Mouse (Mus musculus) small intestine, adult 2 months (tissue): ENCODE results near the gene Gm4181. TPM values are rescaled to one million over a fixed set of nuclear protein-coding genes. Genes with fewer than 3 reads are reported as not detected.
"Not testable (repeated sequence)": the region's sequence is repeated elsewhere in the genome, so short reads cannot be mapped to it uniquely, and the experiment has no call there.

ENCODE experiments used
- H3K27ac ChIP-seq: fragments of 200-500 bp; 2 replicates; pipeline ENCODE4 v1.5.1; 2012; ENCODE audit warnings: low read depth, low read length, control low read depth, inconsistent platforms; ENCODE audit not compliant: insufficient read depth
- H3K27me3 ChIP-seq: fragments of 200-500 bp; 2 replicates; pipeline ENCODE4 v1.6.1; 2012; ENCODE audit warnings: mild to moderate bottlenecking, moderate library complexity, low read length, inconsistent platforms; ENCODE audit not compliant: control insufficient read depth, insufficient read depth
- H3K36me3 ChIP-seq: fragments of 200-500 bp; 2 replicates; pipeline ENCODE4 v1.6.1; 2012; ENCODE audit warnings: mild to moderate bottlenecking, low read length, control low read depth, inconsistent platforms; ENCODE audit not compliant: control insufficient read depth, insufficient read depth
- H3K4me1 ChIP-seq: fragments of 200-500 bp; 2 replicates; pipeline ENCODE4 v1.6.1; 2012; ENCODE audit warnings: low read length, inconsistent platforms, mixed read lengths; ENCODE audit not compliant: control insufficient read depth, insufficient read depth, insufficient read length
- H3K4me3 ChIP-seq: fragments of 200-500 bp; 2 replicates; pipeline ENCODE4 v1.5.1; 2012; ENCODE audit warnings: low read depth, mild to moderate bottlenecking, control low read depth, inconsistent platforms, low read length, moderate library complexity
- CTCF ChIP-seq: fragments of 200-500 bp; IDR thresholded peaks from 2 replicates; pipeline ENCODE4 v1.5.1; 2012; ENCODE audit warnings: low read depth, mild to moderate bottlenecking, control low read depth, inconsistent platforms, low read length, moderate library complexity, mixed read lengths; ENCODE audit not compliant: insufficient replicate concordance, insufficient read length; ENCODE audit errors: extremely low read depth
- POLR2A ChIP-seq: fragments of 200-500 bp; IDR thresholded peaks from 2 replicates; pipeline ENCODE4 v1.6.1; 2012; ENCODE audit warnings: low read depth, mild to moderate bottlenecking, control low read depth, inconsistent platforms, low read length, moderate library complexity
- WGBS: fragments of 180-500 bp; shearing (Covaris S2); methylation state at CpG from one replicate; pipeline ENCODE4 v1.1.7; 2018; 5-methylcytosine and 5-hydroxymethylcytosine counted together
- polyA plus RNA-seq: library from polyadenylated mRNA; depleted of rRNA; stranded (reverse); fragments of >200 nt; gene quantifications from 2 replicates; pipeline ENCODE4 v1.2.3, GENCODE M21; 2012; rRNA removed

The Gm4181 gene
- not detected in 2 replicates for polyA plus RNA-seq

DNA sequence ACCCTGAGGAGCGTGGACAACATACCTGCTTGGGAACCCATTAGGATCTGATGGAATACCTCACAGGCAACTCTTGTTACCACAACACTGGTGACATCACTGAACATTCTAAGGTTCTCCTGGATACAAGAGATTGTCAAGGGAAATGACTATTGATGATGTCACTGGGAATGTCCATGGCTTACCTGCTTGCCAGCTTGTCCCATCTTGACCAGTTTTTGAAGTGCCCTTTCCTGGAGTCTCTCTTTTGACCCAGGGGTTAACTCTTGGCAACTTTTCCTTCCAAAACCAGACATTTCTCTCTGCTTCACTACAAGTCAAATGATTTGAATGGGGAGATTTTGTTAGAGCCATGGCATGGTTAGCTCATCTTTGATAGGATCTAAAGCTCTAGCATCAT lies at the start of gene Gm4181:
TSS of gene Gm4181 (minus strand) at position 101 of the 400 bp plus-strand sequence.
- H3K4me1 ChIP-seq, H3K27ac ChIP-seq, H3K4me3 ChIP-seq, H3K36me3 ChIP-seq, H3K27me3 ChIP-seq: not testable (repeated sequence)
- 87% methylated on average over 1 of the region's 1 CpGs for WGBS

DNA sequence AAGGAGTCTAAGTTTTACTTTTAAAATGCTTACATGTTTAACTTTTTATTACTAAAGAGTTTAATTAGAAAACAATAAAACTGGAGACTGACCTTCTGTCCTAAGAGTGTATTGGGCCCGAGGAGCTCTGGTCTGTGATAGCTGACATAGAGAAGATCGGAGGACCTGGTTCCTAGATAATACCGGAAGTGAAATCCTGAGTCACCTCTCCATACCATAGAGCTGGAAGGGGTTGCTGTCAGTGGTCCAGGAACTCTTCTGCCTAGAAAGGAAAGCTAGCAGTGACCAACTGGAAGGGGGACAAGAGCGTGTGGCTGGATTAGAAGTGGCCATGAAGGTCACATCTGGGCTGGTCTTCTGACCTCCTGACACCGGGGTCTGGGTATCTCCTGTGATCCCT lies 41.8 kb upstream of the Gm4181 start:
- whole genome bisulfite sequencing = 86% methylated on average over 5 of the region's 5 CpGs
- H3K27ac ChIP-seq = no peak overlapping the region
- H3K27me3 ChIP-seq = no peaks in the 10 kb centered on the region
- H3K4me3 ChIP-seq = no peak overlapping the region
- no peaks in the 10 kb centered on the region for H3K4me1 ChIP-seq
- H3K36me3 ChIP-seq = no peaks in the 10 kb centered on the region
- no peak for TF ChIP-seq POLR2A
- no peak for TF ChIP-seq CTCF

DNA sequence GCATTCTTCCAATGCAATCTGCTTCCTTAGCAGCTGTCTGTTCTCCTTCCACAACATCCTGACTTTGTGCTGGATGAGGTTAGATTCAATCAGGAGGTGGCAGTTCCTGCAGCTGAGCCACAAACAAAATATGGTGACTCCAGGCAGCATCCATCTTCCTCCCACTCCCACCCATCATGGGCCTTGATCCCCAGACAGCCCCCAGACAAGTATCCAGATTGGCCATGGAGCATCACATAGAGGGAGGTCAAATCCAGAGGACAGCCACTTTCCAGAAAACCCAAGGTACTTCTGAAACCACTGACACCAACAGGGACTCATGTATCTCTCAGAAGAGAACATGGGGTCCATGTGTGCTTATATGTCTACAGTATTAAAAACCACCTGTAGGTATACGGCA lies 3.0 kb downstream of the Gm4181 start:
- H3K27me3 ChIP-seq, H3K36me3 ChIP-seq, H3K4me1 ChIP-seq, H3K4me3 ChIP-seq, H3K27ac ChIP-seq: not testable (repeated sequence)
- WGBS = 97% methylated on average over 1 of the region's 1 CpGs

DNA sequence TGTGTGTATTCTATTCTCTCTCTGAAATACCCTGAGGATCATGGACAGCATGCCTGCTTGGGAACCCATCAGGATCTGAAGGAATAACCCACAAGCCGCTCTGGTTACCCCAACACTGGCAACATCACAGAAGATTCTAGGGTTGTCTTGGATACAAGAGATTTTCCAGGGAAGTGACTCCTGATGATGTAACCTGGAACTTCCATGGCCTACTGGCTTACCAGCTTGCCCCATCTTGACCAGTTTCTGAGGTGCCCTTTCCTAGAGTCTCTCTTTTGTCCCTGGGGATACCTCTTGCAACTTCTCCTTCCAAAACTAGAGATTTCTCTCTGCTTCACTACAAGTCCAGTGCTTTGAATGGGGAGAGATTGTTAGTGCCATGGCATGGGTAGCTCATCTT lies 24.3 kb downstream of the Gm4181 start, which contains the start of gene Gm17078:
TSS of gene Gm17078 (minus strand) at position 101 of the 400 bp plus-strand sequence.
- Histone ChIP-seq H3K4me3 (no peak within 1 kb of the TSS), H3K4me1 (no peaks in the 10 kb centered on the region), H3K36me3 (no peaks in the 10 kb centered on the region), H3K27me3 (no peaks in the 10 kb centered on the region), H3K27ac (no peak within 1 kb of the TSS)
- WGBS = 81% methylated on average over 1 of the region's 1 CpGs
- TF ChIP-seq POLR2A = no peak
- TF ChIP-seq CTCF = no peak

DNA sequence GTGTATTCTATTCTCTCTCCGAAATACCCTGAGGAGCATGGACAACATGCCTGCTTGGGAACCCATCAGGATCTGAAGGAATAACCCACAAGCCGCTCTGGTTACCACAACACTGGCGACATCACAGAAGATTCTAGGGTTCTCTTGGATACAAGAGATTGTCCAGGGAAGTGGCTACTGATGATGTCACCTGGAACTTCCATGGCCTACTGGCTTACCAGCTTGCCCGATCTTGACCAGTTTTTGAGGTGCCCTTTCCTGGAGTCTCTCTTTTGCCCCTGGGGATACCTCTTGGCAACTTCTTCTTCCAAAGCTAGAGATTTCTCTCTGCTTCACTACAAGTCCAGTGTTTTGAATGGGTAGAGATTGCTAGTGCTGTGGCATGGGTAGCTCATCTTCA lies 43.4 kb downstream of the Gm4181 start, which contains the start of gene Gm17174:
TSS of gene Gm17174 (minus strand) at position 101 of the 400 bp plus-strand sequence.
- not testable (repeated sequence) for H3K27ac ChIP-seq, H3K36me3 ChIP-seq, H3K4me1 ChIP-seq, H3K4me3 ChIP-seq, H3K27me3 ChIP-seq
- WGBS = 94% methylated on average over 4 of the region's 4 CpGs

Other genes with a start within 250 kb of the Gm4181 start
- gene Vmn2r88, start 224.8 kb downstream of the Gm4181 start, polyA plus RNA-seq = not detected in 2 replicates
- not detected in 2 replicates for gene Vmn2r89, start 183.8 kb downstream of the Gm4181 start, polyA plus RNA-seq
- not detected in 2 replicates for gene Gm5622, start 82.9 kb downstream of the Gm4181 start, polyA plus RNA-seq
- gene Gm17175, start 61.6 kb downstream of the Gm4181 start, polyA plus RNA-seq = not detected in 2 replicates
- not detected in 2 replicates for gene Gm17174, start 43.5 kb downstream of the Gm4181 start, polyA plus RNA-seq
- not detected in 2 replicates for gene Gm17078, start 24.4 kb downstream of the Gm4181 start, polyA plus RNA-seq
- gene Gm17079, start 59.8 kb upstream of the Gm4181 start, polyA plus RNA-seq = not detected in 2 replicates
- not detected in 2 replicates for gene Gm5800, start 81.5 kb upstream of the Gm4181 start, polyA plus RNA-seq
- 46.7 and 466 TPM in 2 replicates for gene Ang4, start 137.9 kb upstream of the Gm4181 start, polyA plus RNA-seq
- gene AY358078, start 164.4 kb upstream of the Gm4181 start, polyA plus RNA-seq = 0.13 TPM in 1 of 2 replicates, not detected in the other
- gene Ear6, start 218.0 kb upstream of the Gm4181 start, polyA plus RNA-seq = 0.15 TPM in 1 of 2 replicates, not detected in the other
- 11.2 and 16.9 TPM in 2 replicates for gene Mettl17, start 249.2 kb upstream of the Gm4181 start, polyA plus RNA-seq